Mouse (Mus musculus) c-Kit-positive CD71-negative TER-119-negative erythroid progenitor cells, embryonic 14.5 days (primary cell): ENCODE data around the gene Shroom3.

Source experiments
- DNase-seq: peaks from one replicate; pipeline ENCODE4 v3.0.0-alpha.2; 2013; ENCODE audit warnings: low read depth

Shroom3 gene

DNA sequence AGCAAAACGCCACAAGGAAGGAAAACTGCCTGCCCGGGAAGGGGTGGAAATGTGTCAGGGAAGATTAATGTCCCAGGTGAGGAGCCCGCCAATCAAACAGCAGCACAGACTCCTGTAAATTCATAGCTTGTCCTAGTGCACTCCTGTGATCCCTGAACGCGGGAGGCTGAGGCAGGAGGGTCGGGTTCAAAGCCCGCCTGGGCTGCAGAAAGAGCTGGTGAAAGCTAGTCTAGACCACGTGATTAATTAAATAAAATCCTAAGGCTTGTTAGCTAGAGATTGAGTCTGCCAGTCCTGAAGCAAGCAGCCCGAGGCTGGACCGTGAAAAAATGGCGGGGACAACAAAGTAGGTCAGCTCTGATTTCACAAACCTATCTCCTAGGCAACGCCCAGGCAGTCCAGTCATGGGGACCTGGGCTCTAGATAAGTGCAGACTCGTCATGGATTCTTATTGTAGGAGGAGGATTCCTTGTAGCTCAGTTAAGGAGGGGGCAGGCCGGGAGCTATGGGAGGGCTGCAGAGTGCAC is 322.6 kb downstream of the Shroom3 start:
- DNase-seq = no peak

DNA sequence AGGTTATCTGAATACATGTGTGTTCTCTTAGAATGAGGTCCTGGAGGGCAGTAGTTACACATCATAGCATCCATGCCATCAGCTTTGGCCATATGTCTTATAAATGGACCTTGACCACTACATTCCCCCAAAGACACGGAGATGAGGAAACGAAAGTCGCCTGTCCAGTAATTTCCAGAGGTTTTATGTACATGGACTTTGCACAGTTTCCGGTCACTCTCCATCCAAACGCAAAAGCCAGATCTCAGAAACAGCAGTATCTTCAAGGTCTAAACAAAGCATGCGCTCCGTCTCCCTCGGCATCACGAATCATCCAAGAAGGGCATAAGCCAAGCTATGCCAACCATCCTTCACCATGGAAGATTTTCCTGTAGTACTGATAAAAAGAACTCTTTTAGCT is 325.0 kb downstream of the Shroom3 start:
- no peak for DNase-seq
